Mouse (Mus musculus): ENCODE results near the gene Tagap. TPM values are rescaled to one million over a fixed set of nuclear protein-coding genes. Genes with fewer than 3 reads are reported as not detected.

Tagap gene
- polyA plus RNA-seq, 1 experiment: 0.51 TPM

DNA sequence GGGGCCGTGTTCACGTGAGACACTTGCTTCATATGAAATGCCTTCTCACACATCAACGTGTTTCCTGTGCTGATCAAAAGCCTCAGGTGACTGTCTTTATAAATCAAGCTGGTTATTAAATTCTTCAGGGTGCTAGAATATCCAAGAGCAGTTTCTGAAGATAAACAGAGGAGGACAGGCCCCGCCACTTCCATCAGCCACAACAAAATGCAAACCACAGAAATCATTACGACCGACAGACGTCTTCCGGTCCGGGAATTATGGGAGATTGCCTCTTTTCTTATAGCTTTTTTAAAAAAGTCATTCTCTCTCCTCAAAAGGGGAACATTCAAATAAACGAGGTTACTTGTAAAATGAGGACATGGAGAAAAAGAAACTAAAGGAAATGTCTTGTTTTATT lies 41.2 kb upstream of the Tagap start:
- no peaks in the 10 kb centered on the region for H3K27me3 ChIP-seq (ENCODE audit: control insufficient read depth, insufficient read depth, insufficient read length)
- TF ChIP-seq MYOG (IDR thresholded peaks at IDR 0.05; ENCODE audit: control insufficient read depth, extremely low read depth, insufficient read length): no peak
- TF ChIP-seq CEBPB (IDR thresholded peaks at IDR 0.05; ENCODE audit: low read depth): no peak
- TF ChIP-seq FOSL1 (IDR thresholded peaks at IDR 0.05; ENCODE audit: insufficient read depth, low read length, poor library complexity, severe bottlenecking): no peak
- TF ChIP-seq USF1 (IDR thresholded peaks at IDR 0.05; ENCODE audit: low read depth): no peak
- TF ChIP-seq MYOD1 (IDR thresholded peaks at IDR 0.05; ENCODE audit: control insufficient read depth, insufficient read length, low read depth): no peak
- TF ChIP-seq CTCF (IDR thresholded peaks at IDR 0.05; ENCODE audit: control insufficient read depth, insufficient read depth, insufficient read length): no peak
- TF ChIP-seq MAX (IDR thresholded peaks at IDR 0.05): no peak
- H3K79me2 ChIP-seq (ENCODE audit: control insufficient read depth, insufficient read depth): no peaks in the 10 kb centered on the region
- H3K79me3 ChIP-seq (ENCODE audit: low read depth): no peaks in the 10 kb centered on the region
- H3ac ChIP-seq (ENCODE audit: control insufficient read depth, insufficient read length, low read depth): no peak overlapping the region
- no peak overlapping the region for H3K4me3 ChIP-seq (ENCODE audit: insufficient read depth, poor library complexity, severe bottlenecking)
- H3K36me3 ChIP-seq (ENCODE audit: control insufficient read depth, insufficient read depth): no peaks in the 10 kb centered on the region

- TF ChIP-seq CTCF (IDR thresholded peaks at IDR 0.05; ENCODE audit: control insufficient read depth, insufficient read depth, insufficient read length) (no peak), USF1 (IDR thresholded peaks at IDR 0.05; ENCODE audit: low read depth) (no peak), FOSL1 (IDR thresholded peaks at IDR 0.05; ENCODE audit: insufficient read depth, low read length, poor library complexity, severe bottlenecking) (no peak), MYOD1 (IDR thresholded peaks at IDR 0.05; ENCODE audit: control insufficient read depth, insufficient read length, low read depth) (no peak), CEBPB (IDR thresholded peaks at IDR 0.05; ENCODE audit: low read depth) (no peak), MYOG (IDR thresholded peaks at IDR 0.05; ENCODE audit: control insufficient read depth, extremely low read depth, insufficient read length) (no peak), MAX (IDR thresholded peaks at IDR 0.05) (no peak)
- no peaks in the 10 kb centered on the region for H3K27me3 ChIP-seq (ENCODE audit: control insufficient read depth, insufficient read depth, insufficient read length)
- H3K79me3 ChIP-seq (ENCODE audit: low read depth): no peaks in the 10 kb centered on the region
- no peaks in the 10 kb centered on the region for H3K79me2 ChIP-seq (ENCODE audit: control insufficient read depth, insufficient read depth)
- H3K36me3 ChIP-seq (ENCODE audit: control insufficient read depth, insufficient read depth): no peaks in the 10 kb centered on the region
- H3K4me3 ChIP-seq (ENCODE audit: insufficient read depth, poor library complexity, severe bottlenecking): no peak overlapping the region
- no peak overlapping the region for H3ac ChIP-seq (ENCODE audit: control insufficient read depth, insufficient read length, low read depth)
These were observed 38.6 kb upstream of the Tagap start for GRCm38 (mm10) chr17:7887071-7887815.

DNA sequence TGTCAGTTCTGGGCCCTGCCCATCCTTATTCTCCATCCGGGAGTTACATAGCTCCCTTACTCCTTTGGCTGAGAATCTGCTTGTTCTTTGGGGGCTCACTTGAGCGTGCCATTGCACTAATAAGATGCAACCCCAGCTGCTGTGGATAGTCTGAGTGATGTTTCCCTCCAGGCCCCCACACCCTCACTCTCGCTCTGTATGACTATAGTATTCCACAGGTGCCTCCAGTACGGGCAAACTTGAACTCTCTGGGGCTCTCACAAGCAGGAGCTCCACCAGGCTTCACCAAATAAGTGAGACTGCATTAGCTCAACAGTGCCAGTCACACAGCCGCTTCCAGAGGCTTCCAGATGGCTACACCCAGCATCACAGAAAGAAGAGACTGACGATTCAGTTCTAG lies 37.5 kb upstream of the Tagap start:
- no peak for TF ChIP-seq MYOG (IDR thresholded peaks at IDR 0.05; ENCODE audit: control insufficient read depth, extremely low read depth, insufficient read length)
- no peak for TF ChIP-seq FOSL1 (IDR thresholded peaks at IDR 0.05; ENCODE audit: insufficient read depth, low read length, poor library complexity, severe bottlenecking)
- TF ChIP-seq USF1 (IDR thresholded peaks at IDR 0.05; ENCODE audit: low read depth): no peak
- no peak for TF ChIP-seq MAX (IDR thresholded peaks at IDR 0.05)
- TF ChIP-seq CTCF (IDR thresholded peaks at IDR 0.05; ENCODE audit: control insufficient read depth, insufficient read depth, insufficient read length): no peak
- no peak for TF ChIP-seq CEBPB (IDR thresholded peaks at IDR 0.05; ENCODE audit: low read depth)
- TF ChIP-seq MYOD1 (IDR thresholded peaks at IDR 0.05; ENCODE audit: control insufficient read depth, insufficient read length, low read depth): no peak
- Histone ChIP-seq H3K27me3 (ENCODE audit: control insufficient read depth, insufficient read depth, insufficient read length) (no peaks in the 10 kb centered on the region), H3ac (ENCODE audit: control insufficient read depth, insufficient read length, low read depth) (no peak overlapping the region), H3K36me3 (ENCODE audit: control insufficient read depth, insufficient read depth) (no peaks in the 10 kb centered on the region), H3K79me2 (ENCODE audit: control insufficient read depth, insufficient read depth) (no peaks in the 10 kb centered on the region), H3K79me3 (ENCODE audit: low read depth) (no peaks in the 10 kb centered on the region), H3K4me3 (ENCODE audit: insufficient read depth, poor library complexity, severe bottlenecking) (no peak overlapping the region)

- Histone ChIP-seq H3ac (ENCODE audit: control insufficient read depth, insufficient read length, low read depth) (no peak overlapping the region), H3K27me3 (ENCODE audit: control insufficient read depth, insufficient read depth, insufficient read length) (no peaks in the 10 kb centered on the region), H3K4me3 (ENCODE audit: insufficient read depth, poor library complexity, severe bottlenecking) (no peak overlapping the region), H3K36me3 (ENCODE audit: control insufficient read depth, insufficient read depth) (no peaks in the 10 kb centered on the region), H3K79me2 (ENCODE audit: control insufficient read depth, insufficient read depth) (no peaks in the 10 kb centered on the region), H3K79me3 (ENCODE audit: low read depth) (no peaks in the 10 kb centered on the region)
- no peak for TF ChIP-seq USF1 (IDR thresholded peaks at IDR 0.05; ENCODE audit: low read depth)
- no peak for TF ChIP-seq MYOD1 (IDR thresholded peaks at IDR 0.05; ENCODE audit: control insufficient read depth, insufficient read length, low read depth)
- no peak for TF ChIP-seq CTCF (IDR thresholded peaks at IDR 0.05; ENCODE audit: control insufficient read depth, insufficient read depth, insufficient read length)
- TF ChIP-seq CEBPB (IDR thresholded peaks at IDR 0.05; ENCODE audit: low read depth): no peak
- TF ChIP-seq MAX (IDR thresholded peaks at IDR 0.05): no peak
- no peak for TF ChIP-seq FOSL1 (IDR thresholded peaks at IDR 0.05; ENCODE audit: insufficient read depth, low read length, poor library complexity, severe bottlenecking)
- no peak for TF ChIP-seq MYOG (IDR thresholded peaks at IDR 0.05; ENCODE audit: control insufficient read depth, extremely low read depth, insufficient read length)
These were observed 36.8 kb upstream of the Tagap start for GRCm38 (mm10) chr17:7889026-7889425.

DNA sequence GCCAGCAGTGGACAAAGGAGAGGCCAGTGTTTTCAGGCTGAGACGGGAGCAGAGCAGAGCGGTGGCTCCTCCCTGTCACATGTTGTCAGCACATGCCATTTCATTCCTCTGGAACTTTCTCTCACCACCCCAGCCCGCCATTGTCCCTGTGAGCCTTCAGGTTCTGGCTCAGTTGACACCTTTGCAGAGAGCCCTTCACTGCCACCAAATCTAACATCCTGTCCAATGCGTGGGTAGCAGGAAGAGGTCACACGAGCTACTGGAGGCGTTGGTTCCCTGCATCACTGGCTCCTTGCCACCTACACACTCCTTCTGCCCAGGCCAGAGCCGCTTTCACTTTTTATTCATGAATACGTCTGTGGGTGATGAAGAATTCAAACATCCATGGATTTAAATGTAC lies 33.1 kb upstream of the Tagap start:
- no peaks in the 10 kb centered on the region for H3K79me3 ChIP-seq (ENCODE audit: low read depth)
- H3K4me3 ChIP-seq (ENCODE audit: insufficient read depth, poor library complexity, severe bottlenecking): no peak overlapping the region
- H3K36me3 ChIP-seq (ENCODE audit: control insufficient read depth, insufficient read depth): no peaks in the 10 kb centered on the region
- no peaks in the 10 kb centered on the region for H3K27me3 ChIP-seq (ENCODE audit: control insufficient read depth, insufficient read depth, insufficient read length)
- H3K79me2 ChIP-seq (ENCODE audit: control insufficient read depth, insufficient read depth): no peaks in the 10 kb centered on the region
- TF ChIP-seq MYOD1 (IDR thresholded peaks at IDR 0.05; ENCODE audit: control insufficient read depth, insufficient read length, low read depth): no peak
- TF ChIP-seq MAX (IDR thresholded peaks at IDR 0.05): no peak
- no peak for TF ChIP-seq CEBPB (IDR thresholded peaks at IDR 0.05; ENCODE audit: low read depth)
- no peak for TF ChIP-seq FOSL1 (IDR thresholded peaks at IDR 0.05; ENCODE audit: insufficient read depth, low read length, poor library complexity, severe bottlenecking)
- TF ChIP-seq USF1 (IDR thresholded peaks at IDR 0.05; ENCODE audit: low read depth): no peak
- TF ChIP-seq MYOG (IDR thresholded peaks at IDR 0.05; ENCODE audit: control insufficient read depth, extremely low read depth, insufficient read length): no peak
- TF ChIP-seq CTCF (IDR thresholded peaks at IDR 0.05; ENCODE audit: control insufficient read depth, insufficient read depth, insufficient read length): no peak
- no peak overlapping the region for H3ac ChIP-seq (ENCODE audit: control insufficient read depth, insufficient read length, low read depth)

All from C2C12 (cell line).